Mouse (Mus musculus): ENCODE measurements around the gene Arl10. TPM values are rescaled to one million over a fixed set of nuclear protein-coding genes. Genes with fewer than 3 reads are reported as not detected.
A peak's percentile ranks its signal among the peaks of the same experiment; 100 is the strongest.

Gene Arl10
- polyA plus RNA-seq, 1 experiment from 2014 or later: 30.1 TPM

- Histone ChIP-seq H3K36me3 (peaks cover 26% of the 10 kb centered on the region), H3K4me3 (peak overlapping the region; percentile 90), H3K4me1 (peaks cover 14% of the 10 kb centered on the region), H3K9me3 (no peaks in the 10 kb centered on the region), H3K27ac (peak overlapping the region; percentile 94), H3K27me3 (ENCODE audit: insufficient read depth, poor library complexity, severe bottlenecking) (no peaks in the 10 kb centered on the region)
- DNase-seq (ENCODE audit: low spot score): peak; percentile 83
- 47% methylated on average over 8 of the region's 8 CpGs for WGBS
Observed at GRCm38 (mm10) chr13:54565594-54566345, 9.0 kb upstream of the Arl10 start.

DNA sequence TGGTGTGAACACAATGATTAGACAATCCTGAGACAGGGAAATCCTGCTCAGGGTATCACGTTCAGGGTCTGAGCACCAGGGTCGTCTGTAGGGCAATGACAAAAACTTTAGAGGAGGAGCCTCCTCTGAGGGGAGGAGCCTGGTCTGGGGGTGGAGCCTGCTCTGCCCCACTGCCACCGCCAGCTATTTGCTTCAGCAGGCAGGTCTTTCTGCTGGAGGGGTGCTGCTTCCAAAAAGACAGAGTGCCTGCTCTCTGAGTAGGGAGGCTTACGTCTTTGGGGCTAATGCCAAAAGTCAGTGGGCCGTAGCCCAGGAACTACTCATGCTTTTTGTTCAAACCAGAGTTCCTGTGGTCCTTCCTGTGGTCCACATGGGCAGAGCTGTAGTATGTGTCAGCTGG lies 6.4 kb upstream of the Arl10 start:
- 39% methylated on average over 5 of the region's 5 CpGs for WGBS
- peaks cover 4% of the 10 kb centered on the region; the same call in 1 of the 2 replicates for H3K27me3 ChIP-seq (ENCODE audit: insufficient read depth, poor library complexity, severe bottlenecking)
- DNase-seq (ENCODE audit: low spot score): no peak

GRCm38 (mm10) chr13:54569282-54569681 lies 5.5 kb upstream of the Arl10 start:
- no peaks in the 10 kb centered on the region for H3K36me3 ChIP-seq
- no peak overlapping the region for H3K27ac ChIP-seq
- no peak for DNase-seq (ENCODE audit: low spot score)
- H3K4me1 ChIP-seq: peaks cover 13% of the 10 kb centered on the region
- peaks cover 6% of the 10 kb centered on the region; the same call in 1 of the 2 replicates for H3K27me3 ChIP-seq (ENCODE audit: insufficient read depth, poor library complexity, severe bottlenecking)
- 52% methylated on average over 1 of the region's 1 CpGs for whole genome bisulfite sequencing
- no peaks in the 10 kb centered on the region for H3K9me3 ChIP-seq
- H3K4me3 ChIP-seq: no peak overlapping the region

More for the DNA sequence above, 6.4 kb upstream of the Arl10 start:
- peaks cover 15% of the 10 kb centered on the region for H3K4me1 ChIP-seq
- no peak overlapping the region for H3K27ac ChIP-seq
- no peaks in the 10 kb centered on the region for H3K9me3 ChIP-seq
- H3K36me3 ChIP-seq: no peaks in the 10 kb centered on the region
- H3K4me3 ChIP-seq: no peak overlapping the region

- no peak for DNase-seq (ENCODE audit: low spot score)
- peaks cover 6% of the 10 kb centered on the region; the same call in 1 of the 2 replicates for H3K27me3 ChIP-seq (ENCODE audit: insufficient read depth, poor library complexity, severe bottlenecking)
- H3K36me3 ChIP-seq: no peaks in the 10 kb centered on the region
- H3K4me1 ChIP-seq: peaks cover 17% of the 10 kb centered on the region
- 74% methylated on average over 4 of the region's 4 CpGs for WGBS
- no peak overlapping the region for H3K27ac ChIP-seq
- no peaks in the 10 kb centered on the region for H3K9me3 ChIP-seq
- no peak overlapping the region for H3K4me3 ChIP-seq
Observed at GRCm38 (mm10) chr13:54570736-54571135, 4.1 kb upstream of the Arl10 start.

GRCm38 (mm10) chr13:54571637-54572036 lies 3.2 kb upstream of the Arl10 start:
- H3K36me3 ChIP-seq: peaks cover 2% of the 10 kb centered on the region; the same call in 1 of the 2 replicates
- H3K27me3 ChIP-seq (ENCODE audit: insufficient read depth, poor library complexity, severe bottlenecking): peaks cover 6% of the 10 kb centered on the region; the same call in 1 of the 2 replicates
- H3K4me1 ChIP-seq: peaks cover 20% of the 10 kb centered on the region
- 47% methylated on average over 2 of the region's 2 CpGs for WGBS
- H3K4me3 ChIP-seq: no peak overlapping the region
- H3K9me3 ChIP-seq: no peaks in the 10 kb centered on the region
- no peak overlapping the region; the same call in 1 of the 2 replicates for H3K27ac ChIP-seq
- DNase-seq (ENCODE audit: low spot score): no peak

DNA sequence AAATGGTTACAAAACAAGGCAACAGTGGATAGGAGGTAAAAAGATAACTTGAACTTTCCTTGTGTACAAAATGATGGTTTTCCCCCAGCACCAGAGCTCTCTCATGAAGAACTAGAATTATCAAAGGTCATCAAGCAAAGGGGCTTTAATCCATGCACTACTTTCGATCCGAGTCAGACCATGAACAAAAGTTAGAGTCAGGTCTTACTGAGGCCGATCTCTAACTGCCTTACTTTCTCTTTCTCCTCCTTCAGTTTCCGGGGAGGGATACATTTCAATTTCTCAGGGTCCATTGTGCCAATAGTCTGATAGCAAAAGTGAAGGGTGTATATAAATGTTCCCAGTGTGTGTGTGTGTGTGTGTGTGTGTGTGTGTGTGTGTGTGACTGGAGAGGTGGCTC lies 2.2 kb upstream of the Arl10 start:
- DNase-seq (ENCODE audit: low spot score): no peak
- Histone ChIP-seq H3K4me1 (peaks cover 20% of the 10 kb centered on the region), H3K36me3 (peaks cover 11% of the 10 kb centered on the region), H3K27ac (no peak overlapping the region), H3K27me3 (ENCODE audit: insufficient read depth, poor library complexity, severe bottlenecking) (peaks cover 6% of the 10 kb centered on the region; the same call in 1 of the 2 replicates), H3K9me3 (no peaks in the 10 kb centered on the region), H3K4me3 (no peak overlapping the region)
- 79% methylated on average over 4 of the region's 4 CpGs for WGBS

DNA sequence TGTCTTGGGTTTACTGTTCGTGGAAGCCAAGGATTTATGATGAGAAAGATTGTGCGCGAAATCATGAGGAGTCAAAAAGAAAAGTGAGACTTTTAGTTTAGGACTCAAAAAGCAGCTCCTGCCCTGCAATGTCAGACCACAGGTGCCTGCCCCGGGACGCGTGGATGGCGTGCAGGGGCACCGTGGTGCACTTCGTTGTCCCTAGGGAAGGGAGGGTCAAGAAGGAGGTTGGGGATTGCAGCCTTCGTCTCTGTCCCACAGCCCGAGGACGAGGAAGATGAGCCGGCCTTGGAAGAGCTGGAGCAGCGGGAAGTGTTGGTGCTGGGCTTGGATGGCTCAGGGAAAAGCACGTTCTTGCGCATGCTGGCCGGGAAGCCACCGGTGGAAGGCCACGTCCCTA lies 674 bp downstream of the Arl10 start:
- H3K4me3 ChIP-seq: peak overlapping the region; percentile 97
- H3K36me3 ChIP-seq: peaks cover 37% of the 10 kb centered on the region
- H3K27ac ChIP-seq: peak overlapping the region; percentile 97
- WGBS: 5% methylated on average over 19 of the region's 19 CpGs
- DNase-seq (ENCODE audit: low spot score): no peak
- H3K4me1 ChIP-seq: peaks cover 20% of the 10 kb centered on the region
- no peaks in the 10 kb centered on the region for H3K9me3 ChIP-seq
- H3K27me3 ChIP-seq (ENCODE audit: insufficient read depth, poor library complexity, severe bottlenecking): peaks cover 6% of the 10 kb centered on the region; the same call in 1 of the 2 replicates

- H3K9me3 ChIP-seq: no peaks in the 10 kb centered on the region
- 80% methylated on average over 21 of the region's 21 CpGs for WGBS
- DNase-seq (ENCODE audit: low spot score): no peak
- H3K27me3 ChIP-seq (ENCODE audit: insufficient read depth, poor library complexity, severe bottlenecking): peaks cover 6% of the 10 kb centered on the region; the same call in 1 of the 2 replicates
- no peak overlapping the region for H3K27ac ChIP-seq
- H3K4me1 ChIP-seq: peaks cover 16% of the 10 kb centered on the region
- no peak overlapping the region for H3K4me3 ChIP-seq
- H3K36me3 ChIP-seq: peaks cover 61% of the 10 kb centered on the region
Observed at GRCm38 (mm10) chr13:54577652-54578507, 3.1 kb downstream of the Arl10 start.

GRCm38 (mm10) chr13:54581385-54581784 lies 6.6 kb downstream of the Arl10 start:
- 77% methylated on average over 2 of the region's 2 CpGs for WGBS
- no peaks in the 10 kb centered on the region for H3K27me3 ChIP-seq (ENCODE audit: insufficient read depth, poor library complexity, severe bottlenecking)
- no peak overlapping the region for H3K4me3 ChIP-seq
- peaks cover 93% of the 10 kb centered on the region for H3K36me3 ChIP-seq
- no peak overlapping the region for H3K27ac ChIP-seq
- DNase-seq (ENCODE audit: low spot score): no peak
- H3K4me1 ChIP-seq: no peaks in the 10 kb centered on the region
- H3K9me3 ChIP-seq: no peaks in the 10 kb centered on the region

GRCm38 (mm10) chr13:54582126-54582525 lies 7.3 kb downstream of the Arl10 start:
- DNase-seq (ENCODE audit: low spot score): no peak
- peaks cover 92% of the 10 kb centered on the region for H3K36me3 ChIP-seq
- no peaks in the 10 kb centered on the region for H3K4me1 ChIP-seq
- H3K27ac ChIP-seq: no peak overlapping the region
- 79% methylated on average over 10 of the region's 10 CpGs for WGBS
- no peaks in the 10 kb centered on the region for H3K27me3 ChIP-seq (ENCODE audit: insufficient read depth, poor library complexity, severe bottlenecking)
- no peak overlapping the region for H3K4me3 ChIP-seq
- H3K9me3 ChIP-seq: no peaks in the 10 kb centered on the region

DNA sequence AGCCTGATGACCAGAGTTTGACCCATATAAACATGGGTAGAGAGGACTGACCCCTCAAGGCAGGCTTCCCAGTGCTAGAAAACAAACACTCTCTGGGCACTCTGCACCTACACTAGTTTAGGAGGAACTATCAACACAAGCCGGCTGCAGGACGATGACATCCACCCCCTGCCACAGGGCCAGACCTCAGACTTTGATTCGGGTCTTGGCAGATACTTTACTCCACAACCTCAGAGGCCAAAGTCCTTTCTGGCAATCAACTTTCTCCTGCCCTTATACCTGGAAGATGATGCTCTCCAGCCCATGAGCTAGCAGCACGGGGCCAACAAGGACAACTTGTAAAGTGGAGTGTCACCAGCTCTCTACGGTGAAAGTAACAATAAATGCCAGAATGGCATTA lies 8.0 kb downstream of the Arl10 start:
- H3K27me3 ChIP-seq (ENCODE audit: insufficient read depth, poor library complexity, severe bottlenecking): no peaks in the 10 kb centered on the region
- no peaks in the 10 kb centered on the region for H3K4me1 ChIP-seq
- peaks cover 91% of the 10 kb centered on the region for H3K36me3 ChIP-seq
- WGBS: 91% methylated on average over 5 of the region's 5 CpGs
- no peaks in the 10 kb centered on the region for H3K9me3 ChIP-seq
- H3K27ac ChIP-seq: no peak overlapping the region
- DNase-seq (ENCODE audit: low spot score): no peak
- no peak overlapping the region for H3K4me3 ChIP-seq

GRCm38 (mm10) chr13:54585831-54586230 lies 11.0 kb downstream of the Arl10 start:
- H3K27me3 ChIP-seq (ENCODE audit: insufficient read depth, poor library complexity, severe bottlenecking): no peaks in the 10 kb centered on the region
- no peaks in the 10 kb centered on the region for H3K9me3 ChIP-seq
- H3K4me3 ChIP-seq: no peak overlapping the region
- no peak overlapping the region for H3K27ac ChIP-seq
- peaks cover 9% of the 10 kb centered on the region; the same call in 1 of the 2 replicates for H3K4me1 ChIP-seq
- DNase-seq (ENCODE audit: low spot score): no peak
- peaks cover 69% of the 10 kb centered on the region for H3K36me3 ChIP-seq
- WGBS: 78% methylated on average over 11 of the region's 11 CpGs

Measured in heart, embryonic 10.5 days (tissue).